Mouse (Mus musculus): ENCODE results near the gene Arrb1. TPM values are rescaled to one million over a fixed set of nuclear protein-coding genes. Genes with fewer than 3 reads are reported as not detected.
A peak's percentile ranks its signal among the peaks of the same experiment; 100 is the strongest.

Arrb1 gene
- polyA plus RNA-seq, 1 experiment from 2014 or later = 11.9 TPM

GRCm38 (mm10) chr7:99540016-99540415 is 4.8 kb downstream of the Arrb1 start:
- peak overlapping the region; percentile 66 for H3K27ac ChIP-seq
- DNase-seq (ENCODE audit: extremely low spot score, low spot score) = no peak
- H3K36me3 ChIP-seq (replicated peaks) = no peaks in the 10 kb centered on the region; the same call in 1 of the 2 replicates
- H3K27me3 ChIP-seq (ENCODE audit: poor library complexity, severe bottlenecking) = peaks cover 21% of the 10 kb centered on the region
- H3K9me3 ChIP-seq = no peaks in the 10 kb centered on the region
- 65% methylated on average over 2 of the region's 2 CpGs for WGBS
- peaks cover 69% of the 10 kb centered on the region for H3K4me1 ChIP-seq
- 0 out of 2 replicates have a peak overlapping the region, but pooled peaks have one; percentile 11 for H3K4me3 ChIP-seq

- no peak for DNase-seq (ENCODE audit: extremely low spot score, low spot score)
- Histone ChIP-seq H3K27ac (peak overlapping the region; percentile 53), H3K4me1 (peaks cover 67% of the 10 kb centered on the region), H3K9me3 (no peaks in the 10 kb centered on the region), H3K27me3 (ENCODE audit: poor library complexity, severe bottlenecking) (peaks cover 21% of the 10 kb centered on the region), H3K36me3 (replicated peaks) (no peaks in the 10 kb centered on the region; the same call in 1 of the 2 replicates), H3K4me3 (no peak overlapping the region)
- 68% methylated on average over 5 of the region's 5 CpGs for WGBS
Measured at GRCm38 (mm10) chr7:99541204-99541603, 5.9 kb downstream of the Arrb1 start.

- DNase-seq (ENCODE audit: extremely low spot score, low spot score) = no peak
- Histone ChIP-seq H3K9me3 (no peaks in the 10 kb centered on the region), H3K27me3 (ENCODE audit: poor library complexity, severe bottlenecking) (no peaks in the 10 kb centered on the region), H3K27ac (0 out of 2 replicates have a peak overlapping the region, but pooled peaks have one; percentile 8), H3K4me3 (no peak overlapping the region), H3K36me3 (replicated peaks) (no peaks in the 10 kb centered on the region; the same call in 1 of the 2 replicates), H3K4me1 (peaks cover 52% of the 10 kb centered on the region)
- 64% methylated on average over 6 of the region's 6 CpGs for WGBS
Measured at GRCm38 (mm10) chr7:99544272-99544671, 9.0 kb downstream of the Arrb1 start.

GRCm38 (mm10) chr7:99545885-99546745 is 10.8 kb downstream of the Arrb1 start:
- Histone ChIP-seq H3K9me3 (no peaks in the 10 kb centered on the region), H3K4me1 (peaks cover 37% of the 10 kb centered on the region), H3K27ac (peak overlapping the region; percentile 61), H3K4me3 (no peak overlapping the region), H3K36me3 (replicated peaks) (peaks cover 8% of the 10 kb centered on the region), H3K27me3 (ENCODE audit: poor library complexity, severe bottlenecking) (no peaks in the 10 kb centered on the region)
- WGBS = 55% methylated on average over 10 of the region's 10 CpGs
- DNase-seq (ENCODE audit: extremely low spot score, low spot score) = no peak

GRCm38 (mm10) chr7:99547584-99548487 is 12.6 kb downstream of the Arrb1 start:
- WGBS = 63% methylated on average over 10 of the region's 11 CpGs
- Histone ChIP-seq H3K27ac (peak overlapping the region; percentile 30; the same call in 1 of the 2 replicates), H3K4me1 (peaks cover 36% of the 10 kb centered on the region), H3K27me3 (ENCODE audit: poor library complexity, severe bottlenecking) (no peaks in the 10 kb centered on the region), H3K4me3 (no peak overlapping the region), H3K9me3 (no peaks in the 10 kb centered on the region), H3K36me3 (replicated peaks) (peaks cover 19% of the 10 kb centered on the region)
- DNase-seq (ENCODE audit: extremely low spot score, low spot score) = no peak

DNA sequence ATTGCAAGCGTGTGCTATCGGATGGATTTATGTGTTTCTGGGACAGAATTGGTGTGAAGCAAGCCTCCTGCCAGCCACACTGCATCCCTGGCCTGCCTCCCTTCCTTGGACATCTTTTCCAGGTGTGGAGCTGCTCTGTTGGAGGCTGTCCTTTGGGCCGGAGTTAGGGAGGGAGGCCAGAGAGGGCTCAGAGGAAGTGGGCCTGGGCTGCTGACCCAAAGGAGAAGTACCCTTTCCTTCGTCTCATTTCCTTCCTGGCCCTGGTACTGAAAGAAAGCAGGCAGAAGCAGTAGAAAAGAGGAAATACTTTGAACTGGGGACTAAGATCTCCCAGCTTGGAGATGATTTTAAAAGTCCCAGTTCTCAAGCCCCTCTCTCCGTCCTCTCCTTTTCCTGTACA is 14.4 kb downstream of the Arrb1 start:
- H3K36me3 ChIP-seq (replicated peaks) = peaks cover 19% of the 10 kb centered on the region
- no peak overlapping the region for H3K4me3 ChIP-seq
- no peak for DNase-seq (ENCODE audit: extremely low spot score, low spot score)
- no peak overlapping the region for H3K27ac ChIP-seq
- H3K27me3 ChIP-seq (ENCODE audit: poor library complexity, severe bottlenecking) = no peaks in the 10 kb centered on the region
- 92% methylated on average over 5 of the region's 5 CpGs for WGBS
- H3K4me1 ChIP-seq = peaks cover 44% of the 10 kb centered on the region
- no peaks in the 10 kb centered on the region for H3K9me3 ChIP-seq

GRCm38 (mm10) chr7:99551623-99552022 is 16.4 kb downstream of the Arrb1 start:
- Histone ChIP-seq H3K36me3 (replicated peaks) (peaks cover 19% of the 10 kb centered on the region), H3K27ac (no peak overlapping the region), H3K4me3 (no peak overlapping the region), H3K4me1 (peaks cover 40% of the 10 kb centered on the region), H3K27me3 (ENCODE audit: poor library complexity, severe bottlenecking) (no peaks in the 10 kb centered on the region), H3K9me3 (no peaks in the 10 kb centered on the region)
- DNase-seq (ENCODE audit: extremely low spot score, low spot score) = no peak
- WGBS = 97% methylated on average over 3 of the region's 3 CpGs

DNA sequence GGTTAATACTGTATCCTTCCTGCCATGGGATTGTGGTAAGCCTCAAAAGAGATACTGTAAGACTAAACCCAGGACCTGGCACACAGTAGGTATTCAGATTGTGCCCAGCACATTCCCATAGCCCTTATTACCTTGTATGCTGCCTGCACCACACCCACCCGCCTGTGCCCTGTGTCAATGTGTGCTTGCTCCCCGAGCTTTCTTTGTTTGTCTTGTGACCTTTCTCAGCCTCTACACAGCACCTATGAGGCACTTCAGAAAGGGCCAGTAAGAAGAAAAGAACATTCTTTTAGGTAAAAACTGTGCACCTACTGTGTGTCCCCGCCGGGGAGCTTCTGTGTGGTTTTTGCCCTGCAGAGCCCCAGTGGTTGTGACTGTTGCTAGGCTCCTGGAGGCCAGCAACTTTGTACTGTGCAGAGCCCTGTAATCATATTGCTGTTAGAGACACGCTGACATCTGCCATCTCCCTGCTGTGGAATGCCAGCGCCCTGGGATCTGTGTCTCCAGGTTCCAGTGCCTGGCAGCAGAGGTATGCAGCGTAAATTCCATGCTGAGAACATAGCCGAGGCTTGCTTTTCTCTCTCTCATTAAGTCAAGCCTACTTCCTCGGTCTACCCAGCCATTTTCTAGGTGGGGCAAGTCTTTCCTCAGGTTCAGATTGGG is 18.1 kb downstream of the Arrb1 start:
- Histone ChIP-seq H3K4me1 (peaks cover 30% of the 10 kb centered on the region), H3K36me3 (replicated peaks) (peaks cover 19% of the 10 kb centered on the region), H3K27me3 (ENCODE audit: poor library complexity, severe bottlenecking) (no peaks in the 10 kb centered on the region; the same call in 1 of the 2 replicates), H3K9me3 (no peaks in the 10 kb centered on the region), H3K27ac (0 out of 2 replicates have a peak overlapping the region, but pooled peaks have one; percentile 9), H3K4me3 (no peak overlapping the region)
- WGBS = 67% methylated on average over 9 of the region's 9 CpGs
- no peak for DNase-seq (ENCODE audit: extremely low spot score, low spot score)

- Histone ChIP-seq H3K9me3 (no peaks in the 10 kb centered on the region), H3K27me3 (ENCODE audit: poor library complexity, severe bottlenecking) (no peaks in the 10 kb centered on the region; the same call in 1 of the 2 replicates), H3K4me1 (peaks cover 30% of the 10 kb centered on the region), H3K27ac (no peak overlapping the region), H3K36me3 (replicated peaks) (peaks cover 19% of the 10 kb centered on the region), H3K4me3 (no peak overlapping the region)
- no peak for DNase-seq (ENCODE audit: extremely low spot score, low spot score)
- WGBS = 68% methylated on average over 4 of the region's 4 CpGs
Measured at GRCm38 (mm10) chr7:99553885-99554269, 18.6 kb downstream of the Arrb1 start.

- H3K4me3 ChIP-seq = no peak overlapping the region
- WGBS = 30% methylated on average over 6 of the region's 6 CpGs
- peaks cover 5% of the 10 kb centered on the region for H3K27me3 ChIP-seq (ENCODE audit: poor library complexity, severe bottlenecking)
- DNase-seq (ENCODE audit: extremely low spot score, low spot score) = peak; percentile 46
- H3K9me3 ChIP-seq = no peaks in the 10 kb centered on the region
- H3K36me3 ChIP-seq (replicated peaks) = peaks cover 14% of the 10 kb centered on the region
- H3K4me1 ChIP-seq = peaks cover 44% of the 10 kb centered on the region
- peak overlapping the region; percentile 58; the same call in 1 of the 2 replicates for H3K27ac ChIP-seq
Measured at GRCm38 (mm10) chr7:99555862-99556261, 20.6 kb downstream of the Arrb1 start.

GRCm38 (mm10) chr7:99559091-99559490 is 23.8 kb downstream of the Arrb1 start:
- peak overlapping the region; percentile 14; the same call in 1 of the 2 replicates for H3K4me3 ChIP-seq
- no peaks in the 10 kb centered on the region for H3K36me3 ChIP-seq (replicated peaks)
- H3K27me3 ChIP-seq (ENCODE audit: poor library complexity, severe bottlenecking) = peaks cover 5% of the 10 kb centered on the region
- no peak for DNase-seq (ENCODE audit: extremely low spot score, low spot score)
- H3K27ac ChIP-seq = peak overlapping the region; percentile 73
- no peaks in the 10 kb centered on the region for H3K9me3 ChIP-seq
- H3K4me1 ChIP-seq = peaks cover 53% of the 10 kb centered on the region
- 11% methylated on average over 11 of the region's 11 CpGs for WGBS

- Histone ChIP-seq H3K27me3 (ENCODE audit: poor library complexity, severe bottlenecking) (peaks cover 5% of the 10 kb centered on the region), H3K9me3 (no peaks in the 10 kb centered on the region), H3K27ac (no peak overlapping the region; the same call in 1 of the 2 replicates), H3K4me1 (peaks cover 60% of the 10 kb centered on the region), H3K36me3 (replicated peaks) (no peaks in the 10 kb centered on the region), H3K4me3 (no peak overlapping the region)
- WGBS = 40% methylated on average over 5 of the region's 5 CpGs
- DNase-seq (ENCODE audit: extremely low spot score, low spot score) = no peak
Measured at GRCm38 (mm10) chr7:99562478-99562877, 27.2 kb downstream of the Arrb1 start.

Measured in forebrain, embryonic 10.5 days (tissue).